Mouse (Mus musculus): ENCODE measurements at regions not wholly inside any gene's neighbourhood (a gene's known extent, or its start where the extent isn't known, plus 50 kb on each side); places are given as distances from the start of the nearest gene placed in this dataset.

DNA sequence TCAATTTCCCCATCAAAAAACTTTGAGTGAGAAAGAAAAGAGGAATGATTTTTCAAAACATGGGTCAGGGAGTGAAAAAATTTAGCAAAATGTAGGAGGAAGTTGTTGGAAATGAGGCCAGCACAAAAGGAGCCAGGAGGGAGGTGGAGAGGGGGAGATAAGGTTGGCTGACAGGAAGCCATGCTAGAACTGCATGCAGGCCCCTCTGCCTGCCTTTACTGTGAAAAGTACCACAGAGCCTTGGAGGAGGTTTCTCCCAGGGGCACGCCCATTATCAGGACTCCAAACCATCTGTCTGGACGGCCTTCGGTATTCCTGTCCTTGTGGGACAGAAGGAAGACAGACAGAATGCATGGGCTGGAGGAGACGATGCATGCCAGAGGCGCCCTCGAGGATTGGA lies 183.3 kb upstream of the Gm15217 start:
- TF ChIP-seq CTCF (IDR thresholded peaks at IDR 0.05; ENCODE audit: low read depth, low read length): no peak
- TF ChIP-seq POLR2A (IDR thresholded peaks at IDR 0.05; ENCODE audit: extremely low read depth, insufficient read depth, low read length): no peak
